Mouse (Mus musculus) lung, adult 2 months (tissue): ENCODE results near the gene Serpina5.

Experiments used
- CTCF ChIP-seq: fragments of 200-500 bp; IDR thresholded peaks from 2 replicates; pipeline ENCODE4 v1.5.1; 2011; ENCODE audit warnings: mild to moderate bottlenecking, low read length, control low read depth; ENCODE audit not compliant: insufficient read depth
- POLR2A ChIP-seq: fragments of 200-500 bp; IDR thresholded peaks from 2 replicates; pipeline ENCODE4 v1.6.1; 2011; ENCODE audit warnings: low read depth, mild to moderate bottlenecking, control low read depth, low read length, borderline replicate concordance; ENCODE audit errors: extremely low read depth

DNA sequence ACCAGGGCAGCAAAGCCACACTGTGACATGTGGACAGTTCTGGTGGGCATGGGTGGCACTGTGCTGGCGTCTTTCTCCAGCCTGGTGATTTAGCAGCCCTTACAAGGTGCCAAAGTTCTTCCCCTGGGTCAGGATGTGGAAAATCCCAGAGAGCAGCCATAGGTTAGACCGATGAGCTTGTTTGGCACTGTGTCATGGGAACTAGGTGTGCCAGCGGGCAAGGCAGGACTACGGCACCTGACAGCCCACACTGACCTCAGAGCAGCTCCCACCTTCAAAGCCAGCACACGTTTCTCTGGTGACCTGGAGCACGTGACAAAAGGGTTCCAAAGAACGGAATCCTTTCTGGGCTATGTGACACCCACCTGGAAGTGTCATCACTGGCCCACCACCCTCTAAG lies 43.4 kb upstream of the Serpina5 start:
- TF ChIP-seq CTCF (no peak), POLR2A (no peak)
